Mouse (Mus musculus) urinary bladder, postnatal 14 days (tissue): ENCODE data around the gene Hnrnpul1.
A peak's percentile ranks its signal among the peaks of the same experiment; 100 is the strongest.

ENCODE experiments used
- DNase-seq: peaks from one replicate; pipeline ENCODE4 v3.0.0; 2021; ENCODE audit warnings: low spot score

Hnrnpul1 gene

GRCm38 (mm10) chr7:25689603-25690021, 64.9 kb downstream of the Hnrnpul1 start:
- no peak for DNase-seq

- peak; percentile 87 for DNase-seq
Measured at GRCm38 (mm10) chr7:25688810-25689586, 65.6 kb downstream of the Hnrnpul1 start.

GRCm38 (mm10) chr7:25687811-25688401, 66.7 kb downstream of the Hnrnpul1 start:
- peak; percentile 63 for DNase-seq

GRCm38 (mm10) chr7:25686680-25687531, 67.7 kb downstream of the Hnrnpul1 start, which contains the start of gene Tgfb1:
TSS of gene Tgfb1 (plus strand) at chr7:25687002.
- DNase-seq = peak; percentile 81

GRCm38 (mm10) chr7:25685926-25686470, 68.6 kb downstream of the Hnrnpul1 start:
- no peak for DNase-seq

GRCm38 (mm10) chr7:25684659-25685058, 69.9 kb downstream of the Hnrnpul1 start:
- DNase-seq = no peak

- no peak for DNase-seq
Measured at GRCm38 (mm10) chr7:25683474-25684180, 70.9 kb downstream of the Hnrnpul1 start.

GRCm38 (mm10) chr7:25681341-25682231, 73.0 kb downstream of the Hnrnpul1 start:
- DNase-seq = no peak

GRCm38 (mm10) chr7:25680514-25681258, 73.9 kb downstream of the Hnrnpul1 start, which contains the start of gene B9d2:
TSS of gene B9d2 (plus strand) at chr7:25680780.
- peak; percentile 97 for DNase-seq

- DNase-seq = no peak
Measured at GRCm38 (mm10) chr7:25679971-25680370, 74.6 kb downstream of the Hnrnpul1 start.

GRCm38 (mm10) chr7:25677013-25677412, 77.5 kb downstream of the Hnrnpul1 start:
- no peak for DNase-seq

GRCm38 (mm10) chr7:25676085-25676781, 78.3 kb downstream of the Hnrnpul1 start:
- DNase-seq = peak; percentile 81

- no peak for DNase-seq
Measured at GRCm38 (mm10) chr7:25675405-25675804, 79.2 kb downstream of the Hnrnpul1 start.

- no peak for DNase-seq
Measured at GRCm38 (mm10) chr7:25674719-25675300, 79.7 kb downstream of the Hnrnpul1 start, which contains the start of gene Tmem91. TSS of gene Tmem91 (minus strand) at chr7:25675166.

GRCm38 (mm10) chr7:25674297-25674696, 80.3 kb downstream of the Hnrnpul1 start:
- DNase-seq = no peak

- no peak for DNase-seq
Measured at GRCm38 (mm10) chr7:25672442-25672841, 82.1 kb downstream of the Hnrnpul1 start.

GRCm38 (mm10) chr7:25671686-25672085, 82.9 kb downstream of the Hnrnpul1 start:
- no peak for DNase-seq
